Mouse (Mus musculus): ENCODE measurements around the gene Grin2b.

Grin2b gene

GRCm38 (mm10) chr6:136100241-136100640 lies 73.1 kb downstream of the Grin2b start:
- DNase-seq (ENCODE audit: low spot score), result no peak

GRCm38 (mm10) chr6:136096269-136096668 lies 77.0 kb downstream of the Grin2b start:
- DNase-seq (ENCODE audit: low spot score), result no peak

- no peak for DNase-seq (ENCODE audit: low spot score)
Observed at GRCm38 (mm10) chr6:136079991-136080734, 93.1 kb downstream of the Grin2b start.

GRCm38 (mm10) chr6:136072326-136073054 lies 100.8 kb downstream of the Grin2b start:
- DNase-seq (ENCODE audit: low spot score), result no peak

- no peak for DNase-seq (ENCODE audit: low spot score)
Observed at GRCm38 (mm10) chr6:136070101-136070500, 103.2 kb downstream of the Grin2b start.

GRCm38 (mm10) chr6:136053346-136053745 lies 120.0 kb downstream of the Grin2b start:
- DNase-seq (ENCODE audit: low spot score), result no peak

- no peak for DNase-seq (ENCODE audit: low spot score)
Observed at GRCm38 (mm10) chr6:136050346-136050745, 123.0 kb downstream of the Grin2b start.

- DNase-seq (ENCODE audit: low spot score), result no peak
Observed at GRCm38 (mm10) chr6:136048084-136048483, 125.2 kb downstream of the Grin2b start.

GRCm38 (mm10) chr6:136046091-136046490 lies 127.2 kb downstream of the Grin2b start:
- no peak for DNase-seq (ENCODE audit: low spot score)

- DNase-seq (ENCODE audit: low spot score), result no peak
Observed at GRCm38 (mm10) chr6:136044461-136044860, 128.8 kb downstream of the Grin2b start.

GRCm38 (mm10) chr6:136042375-136042774 lies 130.9 kb downstream of the Grin2b start:
- no peak for DNase-seq (ENCODE audit: low spot score)

- DNase-seq (ENCODE audit: low spot score), result no peak
Observed at GRCm38 (mm10) chr6:136041821-136042220, 131.5 kb downstream of the Grin2b start.

- DNase-seq (ENCODE audit: low spot score), result no peak
Observed at GRCm38 (mm10) chr6:136040931-136041330, 132.4 kb downstream of the Grin2b start.

- no peak for DNase-seq (ENCODE audit: low spot score)
Observed at GRCm38 (mm10) chr6:136029235-136029939, 143.9 kb downstream of the Grin2b start.

- DNase-seq (ENCODE audit: low spot score), result no peak
Observed at GRCm38 (mm10) chr6:136026936-136027335, 146.4 kb downstream of the Grin2b start.

GRCm38 (mm10) chr6:136025801-136026200 lies 147.5 kb downstream of the Grin2b start:
- DNase-seq (ENCODE audit: low spot score), result no peak

GRCm38 (mm10) chr6:136020460-136020859 lies 152.9 kb downstream of the Grin2b start:
- DNase-seq (ENCODE audit: low spot score), result no peak

GRCm38 (mm10) chr6:136018962-136019361 lies 154.3 kb downstream of the Grin2b start:
- DNase-seq (ENCODE audit: low spot score), result no peak

GRCm38 (mm10) chr6:136013556-136014380 lies 159.5 kb downstream of the Grin2b start:
- DNase-seq (ENCODE audit: low spot score), result no peak

- DNase-seq (ENCODE audit: low spot score), result no peak
Observed at GRCm38 (mm10) chr6:136011533-136011932, 161.8 kb downstream of the Grin2b start.

- DNase-seq (ENCODE audit: low spot score), result no peak
Observed at GRCm38 (mm10) chr6:136011038-136011311, 162.3 kb downstream of the Grin2b start.

Measured in MN1 (cell line).